Mouse (Mus musculus) MEL (cell line): ENCODE data around the gene C1qtnf5. TPM values are rescaled to one million over a fixed set of nuclear protein-coding genes. Genes with fewer than 3 reads are reported as not detected.

Experiments used
- DNase-seq: peaks from one replicate; pipeline ENCODE4 v3.0.0; 2011; ENCODE audit warnings: low read depth, low spot score
- H3K27ac ChIP-seq: 2 replicates; pipeline ENCODE4 v1.5.1; 2012; ENCODE audit warnings: low read depth, mild to moderate bottlenecking, control low read depth, low read length, moderate library complexity; ENCODE audit not compliant: control insufficient read depth
- H3K27me3 ChIP-seq, 2 experiments: fragments of 150-350 bp in 1 of 2; sonication (generic) in 1 of 2; 2 replicates each; pipeline ENCODE4 v1.6.1; 2012; ENCODE audit warnings: low read length in 2 of 2, mild to moderate bottlenecking in 2 of 2, improper control_type of control experiment in 1 of 2, moderate library complexity in 1 of 2; ENCODE audit not compliant: insufficient read depth in 2 of 2, control insufficient read depth in 1 of 2
- H3K36me3 ChIP-seq, 2 experiments: 2 replicates each; pipeline ENCODE4 v1.6.1; 2012 to 2014; ENCODE audit warnings: low read length in 2 of 2, improper control_type of control experiment in 1 of 2, inconsistent platforms in 1 of 2, mild to moderate bottlenecking in 1 of 2; ENCODE audit not compliant: insufficient read depth in 2 of 2, control insufficient read depth in 1 of 2
- H3K4me1 ChIP-seq, 2 experiments: fragments of 150-350 bp in 1 of 2; sonication (generic) in 1 of 2; 2 replicates each; pipeline ENCODE4 v1.6.1; 2012; ENCODE audit warnings: low read length in 2 of 2, improper control_type of control experiment in 1 of 2, mild to moderate bottlenecking in 1 of 2; ENCODE audit not compliant: insufficient read depth in 2 of 2, control insufficient read depth in 1 of 2
- H3K4me3 ChIP-seq, 2 experiments: fragments of 150-350 bp in 1 of 2; sonication (generic) in 1 of 2; 2 replicates each; pipeline ENCODE4 v1.5.1; 2012; ENCODE audit warnings: low read depth in 2 of 2, low read length in 2 of 2, mild to moderate bottlenecking in 2 of 2, moderate library complexity in 2 of 2, control low read depth in 1 of 2, improper control_type of control experiment in 1 of 2; ENCODE audit not compliant: control insufficient read depth in 1 of 2, insufficient read depth in 1 of 2
- H3K79me2 ChIP-seq: 2 replicates; pipeline ENCODE4 v1.6.1; 2012; ENCODE audit warnings: mild to moderate bottlenecking, low read length, moderate library complexity; ENCODE audit not compliant: control insufficient read depth, poor library complexity, insufficient read depth
- H3K9ac ChIP-seq: 2 replicates; pipeline ENCODE4 v1.6.1; 2012; ENCODE audit warnings: low read depth, mild to moderate bottlenecking, control low read depth, low read length, moderate library complexity; ENCODE audit not compliant: control insufficient read depth, poor library complexity, severe bottlenecking
- H3K9me3 ChIP-seq: fragments of 150-350 bp; sonication (generic); replicated peaks from 2 replicates; pipeline ENCODE4 v1.6.1; 2012; ENCODE audit warnings: mild to moderate bottlenecking, low read length, improper control_type of control experiment, moderate library complexity; ENCODE audit not compliant: insufficient read depth
- CTCF ChIP-seq, 3 experiments: IDR thresholded peaks in 2 of 3; conservative IDR thresholded peaks in 1 of 3; 2 replicates each; pipeline ENCODE4 v1.5.1; 2011 to 2012; ENCODE audit warnings: low read length in 3 of 3, low read depth in 2 of 3, mild to moderate bottlenecking in 2 of 3, improper control_type of control experiment in 1 of 3, inconsistent platforms in 1 of 3, mixed read lengths in 1 of 3, moderate library complexity in 1 of 3; ENCODE audit not compliant: control insufficient read depth in 1 of 3, insufficient read depth in 1 of 3, poor library complexity in 1 of 3, severe bottlenecking in 1 of 3
- ETS1 ChIP-seq: IDR thresholded peaks from 2 replicates; pipeline ENCODE4 v1.6.1; 2012; ENCODE audit warnings: low read depth, mild to moderate bottlenecking, inconsistent platforms, low read length, improper control_type of control experiment, moderate library complexity
- JUND ChIP-seq: IDR thresholded peaks from 2 replicates; pipeline ENCODE4 v1.6.1; 2011; ENCODE audit warnings: low read depth, mild to moderate bottlenecking, improper control_type of control experiment, low read length
- MAFK ChIP-seq: IDR thresholded peaks from 2 replicates; pipeline ENCODE4 v1.6.1; 2011; ENCODE audit warnings: low read depth, mild to moderate bottlenecking, low read length, improper control_type of control experiment, borderline replicate concordance
- MXI1 ChIP-seq: IDR thresholded peaks from 2 replicates; pipeline ENCODE4 v1.6.1; 2011; ENCODE audit warnings: mild to moderate bottlenecking, low read depth, low read length, improper control_type of control experiment
- POLR2AphosphoS2 ChIP-seq: IDR thresholded peaks from 2 replicates; pipeline ENCODE4 v1.6.1; 2011; ENCODE audit warnings: low read length, improper control_type of control experiment
- RAD21 ChIP-seq: IDR thresholded peaks from 2 replicates; pipeline ENCODE4 v1.6.1; 2011; ENCODE audit warnings: mild to moderate bottlenecking, low read depth, low read length, improper control_type of control experiment
- SIN3A ChIP-seq: IDR thresholded peaks from 2 replicates; pipeline ENCODE4 v1.6.1; 2012; ENCODE audit warnings: low read length, improper control_type of control experiment, inconsistent platforms
- SMC3 ChIP-seq: IDR thresholded peaks from 2 replicates; pipeline ENCODE4 v1.6.1; 2011; ENCODE audit warnings: low read depth, low read length, improper control_type of control experiment
- TBP ChIP-seq: IDR thresholded peaks from 2 replicates; pipeline ENCODE4 v1.8.0; 2011; ENCODE audit warnings: low read depth, low read length, improper control_type of control experiment
- USF1 ChIP-seq: IDR thresholded peaks from 2 replicates; pipeline ENCODE4 v1.6.1; 2014; ENCODE audit warnings: low read depth, mild to moderate bottlenecking, inconsistent platforms, low read length, improper control_type of control experiment, moderate library complexity
- USF2 ChIP-seq, 2 experiments: IDR thresholded peaks; 2 replicates each; pipeline ENCODE4 v1.6.1; 2011 to 2012; ENCODE audit warnings: improper control_type of control experiment in 2 of 2, low read length in 2 of 2, borderline replicate concordance in 1 of 2, inconsistent platforms in 1 of 2, low read depth in 1 of 2, mild to moderate bottlenecking in 1 of 2; ENCODE audit not compliant: insufficient read depth in 1 of 2
- ZKSCAN1 ChIP-seq: IDR thresholded peaks from 2 replicates; pipeline ENCODE4 v1.6.1; 2012; ENCODE audit warnings: low read depth, mild to moderate bottlenecking, inconsistent platforms, low read length, improper control_type of control experiment, moderate library complexity
- ZMIZ1 ChIP-seq: IDR thresholded peaks from 2 replicates; pipeline ENCODE4 v1.6.1; 2012; ENCODE audit warnings: low read depth, mild to moderate bottlenecking, inconsistent platforms, low read length, improper control_type of control experiment, moderate library complexity
- ZNF384 ChIP-seq: IDR thresholded peaks from 2 replicates; pipeline ENCODE4 v1.6.1; 2012; ENCODE audit warnings: low read depth, mild to moderate bottlenecking, inconsistent platforms, low read length, improper control_type of control experiment
- polyA plus RNA-seq, 2 experiments: library from polyadenylated mRNA; stranded (reverse) in 1 of 2; unstranded in 1 of 2; fragments of >175 nt in 1 of 2; fragments of >200 nt in 1 of 2; gene quantifications; 2 replicates each; pipeline versions ENCODE4 v1.2.1 to v1.2.4; 2012; ENCODE audit warnings: low replicate concordance in 2 of 2, low read depth in 1 of 2; ENCODE audit not compliant: insufficient read length in 2 of 2, insufficient read depth in 1 of 2, missing spikeins in 1 of 2
- total RNA-seq: library from RNA; depleted of rRNA; stranded (reverse); fragments of 300-350 nt; gene quantifications from 2 replicates; pipeline ENCODE4 v1.2.3, GENCODE M21; 2012

The C1qtnf5 gene
- total and polyA plus RNA-seq, 3 experiments, result 0.13 to 0.19 TPM; not detected in 1

DNA sequence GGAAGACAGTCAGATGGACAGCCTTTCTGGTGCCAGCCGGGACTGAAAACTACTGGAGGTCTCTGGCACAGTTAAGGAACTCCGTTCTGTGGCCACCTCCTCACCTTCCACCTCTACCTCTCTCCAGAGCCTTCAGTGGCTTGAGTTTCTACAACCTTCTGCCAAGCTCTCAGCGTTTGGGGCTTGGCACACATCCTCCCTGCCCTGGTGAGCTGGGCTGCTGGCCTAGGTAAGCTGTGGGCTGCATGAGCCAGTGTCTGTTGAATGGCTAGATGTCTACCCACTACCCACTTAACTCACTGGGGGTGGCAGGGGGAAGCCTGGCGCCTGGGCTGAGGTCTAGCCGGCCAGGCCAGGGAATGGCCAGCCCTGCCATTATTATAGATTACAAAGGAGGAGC lies 33.9 kb upstream of the C1qtnf5 start:
- TF ChIP-seq MAFK, result no peak
- TF ChIP-seq USF1, result no peak
- no peak for TF ChIP-seq POLR2AphosphoS2
- no peak for TF ChIP-seq USF2 (IDR thresholded peaks at IDR 0.05; ENCODE audit: borderline replicate concordance in 1 of 2, insufficient read depth in 1 of 2, low read depth in 1 of 2, low read length in 2 of 2)
- no peak for TF ChIP-seq ZNF384
- TF ChIP-seq ZKSCAN1, result no peak
- no peak for TF ChIP-seq JUND
- TF ChIP-seq MXI1, result no peak
- no peak for TF ChIP-seq SIN3A
- no peak for DNase-seq
- H3K27me3 ChIP-seq, result no peaks in the 10 kb centered on the region

DNA sequence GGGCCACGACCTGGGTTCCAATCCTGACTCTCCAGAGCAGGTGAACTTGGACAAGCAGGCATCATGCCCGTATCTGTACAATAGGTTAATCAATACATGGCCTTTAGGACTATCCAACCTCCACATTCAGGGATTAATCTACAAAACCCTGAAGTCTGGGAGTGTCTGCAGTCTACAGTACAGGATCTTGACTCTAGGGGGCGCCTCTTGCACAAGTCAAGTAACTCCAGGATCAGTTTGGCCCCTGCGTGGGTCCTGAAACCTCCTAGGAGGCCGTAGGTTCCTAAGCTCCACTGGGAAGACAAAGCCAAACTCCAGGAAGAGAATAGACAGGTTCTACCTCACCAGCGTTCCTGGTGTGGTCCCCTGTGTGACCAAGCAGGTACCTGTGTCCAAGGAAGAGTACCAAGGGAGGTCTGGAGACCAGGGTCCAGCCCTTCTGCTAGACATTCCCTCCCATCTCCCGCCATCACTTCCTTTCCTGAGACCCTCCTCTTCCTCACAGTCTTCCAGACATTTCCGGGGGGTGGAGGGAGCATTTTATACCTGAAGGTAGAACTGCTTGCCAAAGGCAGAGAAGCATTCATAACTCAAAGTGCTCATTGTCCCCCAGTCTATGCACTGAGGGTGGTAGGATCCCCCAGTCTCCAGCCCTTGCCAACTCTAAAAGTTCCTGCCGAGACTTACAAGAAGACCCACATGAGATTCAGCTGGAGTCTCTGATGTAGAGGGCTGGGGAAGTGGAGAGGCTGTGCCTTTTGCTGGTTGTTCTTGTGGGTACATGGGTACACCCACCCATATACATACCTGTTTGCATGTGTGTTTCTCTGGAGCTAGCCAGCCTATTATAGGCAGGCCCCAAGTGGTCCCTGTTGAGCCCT lies 32.4 kb upstream of the C1qtnf5 start:
- Histone ChIP-seq H3K36me3 (peaks cover 0 to 3% of the 10 kb centered on the region in 2 experiments; a peak in 1 of 4 replicates), H3K79me2 (no peaks in the 10 kb centered on the region), H3K4me1 (peaks cover 0 to 9% of the 10 kb centered on the region in 2 experiments; a peak in 2 of 4 replicates), H3K9me3 (no peaks in the 10 kb centered on the region), H3K4me3 (no peak overlapping the region), H3K27me3 (no peaks in the 10 kb centered on the region), H3K27ac (no peak overlapping the region), H3K9ac (no peak overlapping the region)
- DNase-seq, result peak; percentile 85
- TF ChIP-seq ZMIZ1, result no peak
- TF ChIP-seq TBP, result no peak
- TF ChIP-seq RAD21, result peak; percentile 70
- no peak for TF ChIP-seq ETS1
- peak; percentile 73 to 82 (median 82) for TF ChIP-seq CTCF (IDR thresholded peaks at IDR 0.05 in 2 of 3, conservative IDR thresholded peaks at IDR 0.05 in 1 of 3; ENCODE audit: control insufficient read depth in 1 of 3, insufficient read depth in 1 of 3, low read depth in 2 of 3, low read length in 3 of 3, poor library complexity in 1 of 3, severe bottlenecking in 1 of 3)
- TF ChIP-seq SMC3, result peak; percentile 60

More for the DNA sequence above, 33.9 kb upstream of the C1qtnf5 start:
- Histone ChIP-seq H3K9ac (no peak overlapping the region), H3K4me3 (no peak overlapping the region), H3K27ac (no peak overlapping the region), H3K79me2 (no peaks in the 10 kb centered on the region), H3K9me3 (no peaks in the 10 kb centered on the region), H3K36me3 (no peaks in the 10 kb centered on the region), H3K4me1 (0 out of 4 replicates have a peak, but pooled peaks cover 0 to under 1% of the 10 kb centered on the region in 2 experiments)
